ENCODE assay signal across 21 mouse cellular contexts in the genomic region with DNA sequence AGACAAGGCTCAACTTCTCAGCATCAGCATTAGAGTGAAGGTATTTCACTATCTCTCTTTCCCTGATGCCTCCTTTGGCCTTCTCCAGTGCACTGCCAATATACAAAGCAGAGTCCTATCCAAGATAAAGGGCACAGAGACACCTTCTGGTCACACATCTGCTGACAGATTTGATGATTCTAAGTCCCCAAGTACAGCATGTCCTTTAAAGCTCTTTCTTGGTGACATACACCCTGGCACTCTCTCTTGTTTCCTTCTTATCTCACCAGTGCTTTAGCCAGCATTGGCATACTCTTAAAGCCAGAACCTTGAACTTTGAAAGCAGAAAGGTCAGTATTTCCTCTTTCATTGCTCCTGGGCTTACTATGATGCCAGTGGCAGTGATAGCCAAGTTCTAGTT.
"Had no signal": no experiment of that assay in that cellular context is flagged by ENCODE, and none has a peak within 500 bp of the region (broad histone marks: within the 10 kb centered on the region; RNA-seq: fewer than 3 reads in every experiment).

No protein-coding gene starts in this region.

- H3K9ac ChIP-seq: kidney, embryonic 15.5 days; limb, embryonic 13.5 days; liver, embryonic 13.5 days; lung, embryonic 14.5 days; midbrain, embryonic 13.5 days; neural tube, embryonic 13.5 days; stomach, embryonic 15.5 days had no signal

- ATAC-seq: lung, postnatal 0 days; midbrain, embryonic 13.5 days; midbrain, embryonic 16.5 days had no signal

- DNase-seq: kidney, adult 8-10 months; kidney, postnatal 10 days; kidney, postnatal 36 days; liver; liver, embryonic 13.5 days; lung, embryonic 14.5 days; retina, postnatal 1 day; right cerebral cortex, postnatal 25 days; spleen, adult 18-20 months; thymus, postnatal 25 days had no signal

- H3K4me3 ChIP-seq: kidney, embryonic 15.5 days; limb, embryonic 10.5 days; limb, embryonic 13.5 days; liver, embryonic 13.5 days; megakaryocyte, embryonic 14.5 days; midbrain, embryonic 10.5 days; midbrain, embryonic 13.5 days; myocyte; neural tube, embryonic 13.5 days; stomach, embryonic 15.5 days had no signal

- H3K36me3 ChIP-seq: kidney, embryonic 15.5 days; limb, embryonic 10.5 days; limb, embryonic 13.5 days; liver, embryonic 13.5 days; midbrain, embryonic 10.5 days; midbrain, embryonic 13.5 days; neural tube, embryonic 13.5 days; stomach, embryonic 15.5 days had no signal

- H3K4me1 ChIP-seq: kidney, embryonic 15.5 days; limb, embryonic 10.5 days; liver, embryonic 13.5 days; megakaryocyte, embryonic 14.5 days; midbrain, embryonic 13.5 days; neural tube, embryonic 13.5 days; stomach, embryonic 15.5 days had no signal

- H3K27me3 ChIP-seq: kidney, embryonic 15.5 days; limb, embryonic 13.5 days; liver, embryonic 13.5 days; megakaryocyte, embryonic 14.5 days; midbrain, embryonic 13.5 days; neural tube, embryonic 13.5 days; stomach, embryonic 15.5 days had no signal

- H3K4me2 ChIP-seq: kidney, embryonic 15.5 days; limb, embryonic 13.5 days; liver, embryonic 13.5 days; lung, embryonic 14.5 days; midbrain, embryonic 13.5 days; neural tube, embryonic 13.5 days; stomach, embryonic 15.5 days had no signal

- H3K9me3 ChIP-seq: kidney, embryonic 15.5 days; limb, embryonic 10.5 days; limb, embryonic 13.5 days; liver, embryonic 13.5 days; megakaryocyte, embryonic 14.5 days; midbrain, embryonic 10.5 days; midbrain, embryonic 13.5 days; neural tube, embryonic 13.5 days; stomach, embryonic 15.5 days had no signal

- H3K27ac ChIP-seq: kidney, embryonic 15.5 days; limb, embryonic 10.5 days; limb, embryonic 13.5 days; liver, embryonic 13.5 days; midbrain, embryonic 10.5 days; midbrain, embryonic 13.5 days; neural tube, embryonic 13.5 days; stomach, embryonic 15.5 days had no signal
